Mouse (Mus musculus) bone marrow macrophage, adult 2 months (primary cell): ENCODE results near the gene Fam168a. TPM values are rescaled to one million over a fixed set of nuclear protein-coding genes. Genes with fewer than 3 reads are reported as not detected.
A peak's percentile ranks its signal among the peaks of the same experiment; 100 is the strongest.
"Not testable (repeated sequence)": the region's sequence is repeated elsewhere in the genome, so short reads cannot be mapped to it uniquely, and the experiment has no call there.

Experiments used
- H3K27ac ChIP-seq: 2 replicates; pipeline ENCODE4 v1.5.1; 2012; ENCODE audit warnings: low read depth, low read length; ENCODE audit not compliant: insufficient read depth
- H3K4me1 ChIP-seq: 2 replicates; pipeline ENCODE4 v1.6.1; 2012; ENCODE audit warnings: low read length; ENCODE audit not compliant: control insufficient read depth, insufficient read depth
- H3K4me3 ChIP-seq: 2 replicates; pipeline ENCODE4 v1.5.1; 2012; ENCODE audit warnings: mild to moderate bottlenecking, low read length, moderate library complexity; ENCODE audit not compliant: insufficient read depth
- CTCF ChIP-seq: IDR thresholded peaks from 2 replicates; pipeline ENCODE4 v1.5.1; 2012; ENCODE audit warnings: low read depth, mild to moderate bottlenecking, low read length, moderate library complexity
- POLR2A ChIP-seq: IDR thresholded peaks from 2 replicates; pipeline ENCODE4 v1.6.1; 2012; ENCODE audit warnings: mild to moderate bottlenecking, low read depth, low read length, borderline replicate concordance
- polyA plus RNA-seq: library from polyadenylated mRNA; stranded (reverse); fragments of >200 nt; gene quantifications from 2 replicates; pipeline ENCODE4 v1.2.4, GENCODE M21; 2012; ENCODE audit not compliant: missing spikeins, insufficient read depth, insufficient read length

The Fam168a gene
- polyA plus RNA-seq, 1 experiment = 32.1 TPM

GRCm38 (mm10) chr7:100706883-100707480 lies 547 bp downstream of the Fam168a start:
- peak overlapping the region; percentile 48 for H3K27ac ChIP-seq
- peaks cover 20% of the 10 kb centered on the region for H3K4me1 ChIP-seq
- peak overlapping the region; percentile 84 for H3K4me3 ChIP-seq
- TF ChIP-seq CTCF (no peak), POLR2A (no peak)

DNA sequence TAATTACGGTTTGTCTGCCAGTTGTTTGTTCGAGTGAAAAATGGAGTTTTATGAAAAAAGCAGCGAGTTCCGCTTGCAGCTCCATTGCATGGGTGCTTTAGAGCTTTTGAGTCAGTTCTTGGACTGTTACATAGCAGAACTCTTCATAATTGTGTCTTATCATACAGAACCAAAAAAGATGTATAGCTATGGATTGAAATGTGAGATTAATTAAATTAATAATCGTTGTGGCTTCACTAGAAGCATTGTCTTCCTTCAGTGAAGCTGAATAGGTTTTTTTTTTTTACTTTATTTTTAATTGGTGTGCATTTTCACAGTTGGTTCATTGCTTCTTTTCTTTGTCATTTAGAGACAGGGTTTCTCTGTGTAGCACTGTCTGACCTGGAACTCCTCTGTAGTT lies 12.3 kb downstream of the Fam168a start:
- H3K4me3 ChIP-seq = no peak overlapping the region
- 0 out of 2 replicates have a peak, but pooled peaks cover 2% of the 10 kb centered on the region for H3K4me1 ChIP-seq
- no peak overlapping the region for H3K27ac ChIP-seq
- TF ChIP-seq CTCF (no peak), POLR2A (no peak)

GRCm38 (mm10) chr7:100722268-100722667 lies 15.8 kb downstream of the Fam168a start:
- no peak for TF ChIP-seq CTCF
- no peak for TF ChIP-seq POLR2A
- no peak overlapping the region for H3K4me3 ChIP-seq
- no peaks in the 10 kb centered on the region for H3K4me1 ChIP-seq
- no peak overlapping the region for H3K27ac ChIP-seq

DNA sequence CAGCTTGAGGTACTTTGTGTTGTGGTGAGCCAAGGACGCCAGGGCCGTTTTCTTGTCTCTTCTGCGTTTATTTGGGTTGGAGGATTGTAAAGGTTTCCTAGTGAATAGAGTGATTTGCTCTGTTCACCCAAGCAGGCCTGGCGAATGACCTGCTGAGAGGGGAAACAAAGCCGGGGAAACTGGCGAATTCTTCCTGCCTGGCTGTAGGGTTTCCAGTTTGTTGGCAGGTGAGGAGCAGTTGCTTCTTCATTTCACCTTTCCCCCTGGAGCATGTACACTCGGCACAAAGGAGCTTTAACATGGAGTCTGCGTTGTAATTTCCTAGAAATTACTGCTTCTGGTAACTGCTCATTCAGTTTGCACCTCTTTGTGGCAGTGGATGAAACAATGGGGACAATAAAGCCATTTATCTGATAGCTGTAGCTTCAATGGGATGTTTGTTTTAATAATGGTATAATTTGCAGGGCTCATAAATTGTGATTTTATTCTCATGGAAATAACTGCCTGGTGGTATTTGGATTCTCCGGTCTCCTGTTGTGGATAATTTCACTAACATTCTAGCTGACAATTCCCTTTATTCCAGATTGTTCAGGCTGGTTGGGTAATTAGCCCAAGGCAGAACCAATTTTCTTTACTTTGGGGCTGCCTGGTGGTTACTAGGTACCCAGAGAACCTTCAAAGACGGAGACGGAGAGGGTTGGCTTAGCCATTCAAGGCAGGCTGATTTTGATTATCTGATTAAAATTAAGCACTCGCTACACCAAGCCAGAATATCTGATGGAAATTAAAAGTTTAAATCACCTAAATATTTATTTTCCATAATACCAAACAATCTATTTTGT lies 17.2 kb downstream of the Fam168a start:
- no peak overlapping the region for H3K4me3 ChIP-seq
- H3K4me1 ChIP-seq = no peaks in the 10 kb centered on the region
- H3K27ac ChIP-seq = no peak overlapping the region
- TF ChIP-seq CTCF = no peak
- no peak for TF ChIP-seq POLR2A

DNA sequence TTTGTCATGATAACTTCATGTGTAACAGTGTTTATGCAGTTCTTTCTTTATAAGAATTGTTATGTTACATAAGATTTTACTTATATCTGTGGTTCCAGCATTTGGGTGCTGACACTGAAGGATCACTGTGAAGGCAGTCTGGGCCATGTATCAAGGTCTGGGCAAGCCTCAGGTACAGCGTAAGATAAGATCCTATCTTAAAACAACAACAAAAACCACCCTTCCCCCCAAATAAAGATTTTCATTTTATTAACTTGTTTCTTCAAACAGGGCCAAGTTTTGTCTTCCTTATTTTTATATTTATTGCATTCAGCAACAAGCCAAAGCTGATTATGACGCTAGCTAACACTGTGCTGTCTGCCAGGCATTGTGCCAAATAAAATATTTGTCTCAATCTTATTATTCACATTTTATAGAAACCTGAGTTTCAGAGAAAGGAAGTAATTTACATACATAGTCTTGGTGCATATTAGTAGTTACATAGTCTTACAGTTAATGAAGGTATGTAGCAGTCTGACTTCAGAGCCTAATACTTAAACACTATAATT lies 21.2 kb downstream of the Fam168a start:
- no peak overlapping the region for H3K4me3 ChIP-seq
- 0 out of 2 replicates have a peak, but pooled peaks cover 2% of the 10 kb centered on the region for H3K4me1 ChIP-seq
- H3K27ac ChIP-seq = no peak overlapping the region
- TF ChIP-seq CTCF (no peak), POLR2A (no peak)

DNA sequence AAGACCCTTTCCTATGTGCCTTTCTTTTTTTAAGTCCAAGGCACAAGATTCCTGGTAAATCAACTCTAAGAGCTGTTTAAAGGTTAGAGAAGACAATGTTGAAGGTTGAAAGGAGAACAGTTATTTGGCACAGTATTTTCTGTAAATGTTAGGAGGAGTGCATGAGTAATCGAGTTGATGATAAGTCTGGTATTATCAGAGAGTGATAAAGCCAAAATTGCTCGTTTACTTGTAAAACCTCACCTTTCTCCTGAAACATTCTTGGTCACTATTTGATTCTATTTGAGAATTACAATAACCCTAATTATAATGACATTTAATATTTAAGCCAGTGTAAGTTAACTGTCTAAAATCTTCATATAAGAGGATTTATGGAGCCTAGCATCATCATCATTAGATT lies 23.3 kb downstream of the Fam168a start:
- Histone ChIP-seq H3K4me1 (peaks cover 7% of the 10 kb centered on the region; the same call in 1 of the 2 replicates), H3K4me3 (no peak overlapping the region), H3K27ac (no peak overlapping the region)
- TF ChIP-seq POLR2A (no peak), CTCF (no peak)

- H3K4me3 ChIP-seq = no peak overlapping the region
- H3K4me1 ChIP-seq = peaks cover 9% of the 10 kb centered on the region; the same call in 1 of the 2 replicates
- H3K27ac ChIP-seq = no peak overlapping the region
- TF ChIP-seq POLR2A = no peak
Measured at GRCm38 (mm10) chr7:100732341-100733050, 26.1 kb downstream of the Fam168a start.

DNA sequence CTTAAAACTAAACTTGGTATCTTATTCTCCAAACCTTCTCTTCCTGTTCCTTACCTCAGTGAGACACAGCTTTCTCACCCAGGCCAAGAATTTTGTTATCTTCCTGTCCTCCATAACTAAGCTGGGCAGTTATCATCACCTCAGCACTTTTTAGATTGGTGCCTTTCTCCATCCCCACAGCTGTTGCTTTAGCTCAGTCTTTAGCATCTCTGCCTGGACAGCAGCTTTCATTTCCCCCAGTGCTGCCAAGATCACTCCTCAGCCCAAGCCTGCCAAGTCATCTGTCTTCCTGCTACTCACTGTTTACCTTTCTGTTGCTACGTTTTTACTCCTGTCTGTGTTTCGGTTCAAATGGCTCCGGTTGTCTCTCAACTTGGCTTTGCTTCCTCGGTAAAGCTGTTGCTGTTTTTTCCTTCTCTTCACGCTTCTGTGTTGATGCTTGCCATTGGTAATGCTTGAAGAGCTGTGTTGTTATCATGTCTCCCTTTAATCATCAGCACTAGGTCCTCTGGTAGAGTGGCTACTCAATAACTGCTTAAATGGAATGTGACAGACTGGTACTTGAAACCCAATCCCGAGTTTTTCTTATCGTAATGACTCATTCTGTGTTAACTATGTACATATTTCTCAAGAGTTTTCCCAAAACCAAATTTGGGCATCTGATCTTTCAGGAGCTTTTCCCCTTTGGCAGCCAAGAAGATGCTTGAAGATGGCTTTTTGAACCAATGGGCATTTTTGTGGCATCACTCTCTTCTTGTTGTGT lies 26.8 kb downstream of the Fam168a start:
- H3K4me3 ChIP-seq = no peak overlapping the region
- no peak overlapping the region for H3K27ac ChIP-seq
- peaks cover 9% of the 10 kb centered on the region; the same call in 1 of the 2 replicates for H3K4me1 ChIP-seq
- TF ChIP-seq CTCF = no peak
- no peak for TF ChIP-seq POLR2A

GRCm38 (mm10) chr7:100734201-100734600 lies 27.8 kb downstream of the Fam168a start:
- H3K4me1 ChIP-seq = peaks cover 9% of the 10 kb centered on the region; the same call in 1 of the 2 replicates
- TF ChIP-seq CTCF = no peak
- no peak for TF ChIP-seq POLR2A

DNA sequence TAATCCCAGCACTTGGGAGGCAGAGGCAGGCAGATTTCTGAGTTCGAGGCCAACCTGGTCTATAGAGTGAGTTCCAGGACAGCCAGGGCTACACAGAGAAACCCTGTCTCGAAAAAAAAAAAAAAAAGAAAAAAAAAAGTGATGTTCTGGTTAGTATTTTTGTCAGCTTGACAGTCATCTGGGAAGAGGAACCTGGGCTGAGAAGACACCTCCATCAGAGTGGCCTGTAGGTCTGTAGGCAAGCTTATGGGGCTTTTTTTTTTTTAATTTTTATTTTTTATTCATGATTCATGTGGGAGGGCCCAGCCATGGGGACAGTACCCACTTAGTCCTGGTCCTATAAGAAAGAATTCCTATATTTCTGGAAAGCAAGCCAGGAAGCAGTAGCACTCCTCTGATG lies 28.5 kb downstream of the Fam168a start:
- not testable (repeated sequence) for H3K27ac ChIP-seq, H3K4me3 ChIP-seq, H3K4me1 ChIP-seq

More at GRCm38 (mm10) chr7:100734201-100734600, 27.8 kb downstream of the Fam168a start:
- Histone ChIP-seq H3K27ac (no peak overlapping the region), H3K4me3 (no peak overlapping the region)
